Mouse (Mus musculus): ENCODE measurements at regions not wholly inside any gene's neighbourhood (a gene's known extent, or its start where the extent isn't known, plus 50 kb on each side); places are given as distances from the start of the nearest gene placed in this dataset.

GRCm38 (mm10) chr3:147183656-147184290, 331.6 kb downstream of the Ttll7 start:
- TF ChIP-seq EP300 (optimal IDR thresholded peaks at IDR 0.05): no peak
- TF ChIP-seq CTCF (IDR thresholded peaks at IDR 0.05; ENCODE audit: low read depth): no peak
- Histone ChIP-seq H3K27ac (replicated peaks) (no peak overlapping the region), H3K4me1 (replicated peaks; ENCODE audit: control insufficient read depth, insufficient read depth) (peaks cover 3% of the 10 kb centered on the region; the same call in 1 of the 2 replicates), H3K4me3 (ENCODE audit: low read depth, low read length) (no peak overlapping the region), H3K27me3 (ENCODE audit: control insufficient read depth, insufficient read depth, low read length) (no peaks in the 10 kb centered on the region), H3K36me3 (ENCODE audit: control insufficient read depth, insufficient read depth, low read length) (no peaks in the 10 kb centered on the region), H3K9ac (ENCODE audit: low read length) (no peak overlapping the region), H3K4me2 (replicated peaks; ENCODE audit: low read depth) (no peak overlapping the region), H3K9me3 (ENCODE audit: control insufficient read depth, low read length) (no peaks in the 10 kb centered on the region)
- DNase-seq (ENCODE audit: low spot score): no peak
- WGBS: 83% methylated on average over 11 of the region's 11 CpGs
- ATAC-seq (ENCODE audit: low FRiP score, low TSS enrichment): no peak

- WGBS: 91% methylated on average over 2 of the region's 2 CpGs
- no peak for DNase-seq (ENCODE audit: low spot score)
Observed at GRCm38 (mm10) chr3:147189737-147190136, 337.6 kb downstream of the Ttll7 start.

GRCm38 (mm10) chr3:147196626-147197025, 344.5 kb downstream of the Ttll7 start:
- Histone ChIP-seq H3K4me2 (replicated peaks; ENCODE audit: low read depth) (no peak overlapping the region), H3K9me3 (ENCODE audit: control insufficient read depth, low read length) (no peaks in the 10 kb centered on the region), H3K4me1 (replicated peaks; ENCODE audit: control insufficient read depth, insufficient read depth) (no peaks in the 10 kb centered on the region), H3K36me3 (ENCODE audit: control insufficient read depth, insufficient read depth, low read length) (no peaks in the 10 kb centered on the region), H3K27me3 (ENCODE audit: control insufficient read depth, insufficient read depth, low read length) (no peaks in the 10 kb centered on the region), H3K27ac (replicated peaks) (no peak overlapping the region), H3K4me3 (ENCODE audit: low read depth, low read length) (no peak overlapping the region), H3K9ac (ENCODE audit: low read length) (no peak overlapping the region)
- DNase-seq (ENCODE audit: low spot score): no peak
- WGBS: 93% methylated on average over 8 of the region's 8 CpGs
- TF ChIP-seq CTCF (IDR thresholded peaks at IDR 0.05; ENCODE audit: low read depth): no peak
- TF ChIP-seq EP300 (optimal IDR thresholded peaks at IDR 0.05): no peak
- no peak for ATAC-seq (ENCODE audit: low FRiP score, low TSS enrichment)

More at GRCm38 (mm10) chr3:147189737-147190136, 337.6 kb downstream of the Ttll7 start:
- H3K4me1 ChIP-seq (replicated peaks; ENCODE audit: control insufficient read depth, insufficient read depth): no peaks in the 10 kb centered on the region
- no peak for ATAC-seq (ENCODE audit: low FRiP score, low TSS enrichment)
- TF ChIP-seq CTCF (IDR thresholded peaks at IDR 0.05; ENCODE audit: low read depth) (no peak), EP300 (optimal IDR thresholded peaks at IDR 0.05) (no peak)
- H3K9ac ChIP-seq (ENCODE audit: low read length): no peak overlapping the region
- no peaks in the 10 kb centered on the region for H3K36me3 ChIP-seq (ENCODE audit: control insufficient read depth, insufficient read depth, low read length)
- no peaks in the 10 kb centered on the region for H3K27me3 ChIP-seq (ENCODE audit: control insufficient read depth, insufficient read depth, low read length)
- no peak overlapping the region for H3K27ac ChIP-seq (replicated peaks)
- H3K4me3 ChIP-seq (ENCODE audit: low read depth, low read length): no peak overlapping the region
- H3K9me3 ChIP-seq (ENCODE audit: control insufficient read depth, low read length): no peaks in the 10 kb centered on the region
- H3K4me2 ChIP-seq (replicated peaks; ENCODE audit: low read depth): no peak overlapping the region

- no peaks in the 10 kb centered on the region for H3K9me3 ChIP-seq (ENCODE audit: control insufficient read depth, low read length)
- H3K4me1 ChIP-seq (replicated peaks; ENCODE audit: control insufficient read depth, insufficient read depth): no peaks in the 10 kb centered on the region
- no peaks in the 10 kb centered on the region for H3K27me3 ChIP-seq (ENCODE audit: control insufficient read depth, insufficient read depth, low read length)
- H3K27ac ChIP-seq (replicated peaks): no peak overlapping the region
- no peak for DNase-seq (ENCODE audit: low spot score)
- WGBS: 57% methylated on average over 2 of the region's 2 CpGs
- no peak overlapping the region for H3K4me2 ChIP-seq (replicated peaks; ENCODE audit: low read depth)
- H3K4me3 ChIP-seq (ENCODE audit: low read depth, low read length): no peak overlapping the region
- ATAC-seq (ENCODE audit: low FRiP score, low TSS enrichment): no peak
- TF ChIP-seq CTCF (IDR thresholded peaks at IDR 0.05; ENCODE audit: low read depth): peak; percentile 72
- TF ChIP-seq EP300 (optimal IDR thresholded peaks at IDR 0.05): no peak
- H3K36me3 ChIP-seq (ENCODE audit: control insufficient read depth, insufficient read depth, low read length): no peaks in the 10 kb centered on the region
- H3K9ac ChIP-seq (ENCODE audit: low read length): no peak overlapping the region
Observed at GRCm38 (mm10) chr3:147197215-147197614, 345.0 kb downstream of the Ttll7 start.

- Histone ChIP-seq H3K4me1 (replicated peaks; ENCODE audit: control insufficient read depth, insufficient read depth) (no peaks in the 10 kb centered on the region), H3K9me3 (ENCODE audit: control insufficient read depth, low read length) (no peaks in the 10 kb centered on the region), H3K4me2 (replicated peaks; ENCODE audit: low read depth) (no peak overlapping the region), H3K27ac (replicated peaks) (no peak overlapping the region), H3K4me3 (ENCODE audit: low read depth, low read length) (no peak overlapping the region), H3K27me3 (ENCODE audit: control insufficient read depth, insufficient read depth, low read length) (no peaks in the 10 kb centered on the region), H3K9ac (ENCODE audit: low read length) (no peak overlapping the region), H3K36me3 (ENCODE audit: control insufficient read depth, insufficient read depth, low read length) (no peaks in the 10 kb centered on the region)
- no peak for ATAC-seq (ENCODE audit: low FRiP score, low TSS enrichment)
- no peak for DNase-seq (ENCODE audit: low spot score)
- TF ChIP-seq EP300 (optimal IDR thresholded peaks at IDR 0.05): no peak
- TF ChIP-seq CTCF (IDR thresholded peaks at IDR 0.05; ENCODE audit: low read depth): no peak
- WGBS: 45% methylated on average over 5 of the region's 5 CpGs
Observed at GRCm38 (mm10) chr3:147211127-147211940, 359.2 kb downstream of the Ttll7 start.

- no peak overlapping the region for H3K27ac ChIP-seq (replicated peaks)
- H3K4me3 ChIP-seq (ENCODE audit: low read depth, low read length): no peak overlapping the region
- no peaks in the 10 kb centered on the region for H3K4me1 ChIP-seq (replicated peaks; ENCODE audit: control insufficient read depth, insufficient read depth)
- 50% methylated on average over 2 of the region's 2 CpGs for WGBS
- no peaks in the 10 kb centered on the region for H3K27me3 ChIP-seq (ENCODE audit: control insufficient read depth, insufficient read depth, low read length)
- DNase-seq (ENCODE audit: low spot score): no peak
- H3K9me3 ChIP-seq (ENCODE audit: control insufficient read depth, low read length): no peaks in the 10 kb centered on the region
- 0 out of 2 replicates have a peak, but pooled peaks have one; percentile 35 for ATAC-seq (ENCODE audit: low FRiP score, low TSS enrichment)
- no peak overlapping the region for H3K9ac ChIP-seq (ENCODE audit: low read length)
- no peak overlapping the region for H3K4me2 ChIP-seq (replicated peaks; ENCODE audit: low read depth)
- no peaks in the 10 kb centered on the region for H3K36me3 ChIP-seq (ENCODE audit: control insufficient read depth, insufficient read depth, low read length)
- no peak for TF ChIP-seq CTCF (IDR thresholded peaks at IDR 0.05; ENCODE audit: low read depth)
- TF ChIP-seq EP300 (optimal IDR thresholded peaks at IDR 0.05): no peak
Observed at GRCm38 (mm10) chr3:147228663-147229062, 376.5 kb downstream of the Ttll7 start.
